Mouse (Mus musculus): ENCODE data around the gene Slc34a3.
"Not testable (repeated sequence)": the region's sequence is repeated elsewhere in the genome, so short reads cannot be mapped to it uniquely, and the experiment has no call there.

GRCm38 (mm10) chr2:25257250-25257649 lies 23.1 kb upstream of the Slc34a3 start:
- not testable (repeated sequence) for TF ChIP-seq CTCF (IDR thresholded peaks at IDR 0.05; ENCODE audit: borderline replicate concordance, extremely low read depth, insufficient read depth, insufficient read length); POLR2A (IDR thresholded peaks at IDR 0.05; ENCODE audit: borderline replicate concordance, extremely low read depth, insufficient read depth, insufficient read length, poor library complexity, severe bottlenecking)
